Mouse (Mus musculus) cerebellum, postnatal 4 days (tissue): ENCODE measurements around the gene Vegfd.

ENCODE experiments used
- DNase-seq, 2 experiments: peaks; one replicate each; pipeline ENCODE4 v3.0.0; 2022; ENCODE audit warnings: low spot score in 2 of 2, mixed read lengths in 1 of 2

Gene Vegfd

DNA sequence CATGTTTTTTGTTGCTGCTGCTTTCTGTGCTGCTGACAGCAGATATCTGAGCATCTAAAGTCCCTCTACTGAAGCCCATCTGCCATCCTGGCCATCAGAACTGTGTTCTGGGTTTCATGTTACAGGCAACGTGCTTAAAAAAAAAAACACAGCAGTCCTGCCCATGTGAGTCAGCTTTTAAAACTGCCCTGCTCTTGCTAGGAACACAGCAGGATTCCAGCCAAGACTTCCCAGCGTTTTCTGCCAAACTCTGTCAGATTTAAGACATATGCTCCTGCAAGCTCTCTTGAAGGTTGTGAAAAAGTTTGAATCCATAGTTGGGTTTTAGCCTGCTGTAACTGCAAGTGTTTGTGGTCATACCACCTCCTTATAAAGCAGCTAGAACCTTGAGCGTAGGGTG, at the start of gene Vegfd:
Gene Vegfd (plus strand): TSS at position 298 of the 400 bp plus-strand sequence.
- no peak for DNase-seq

GRCm38 (mm10) chrX:164323391-164323913, 49.7 kb upstream of the Vegfd start:
- DNase-seq: no peak

DNA sequence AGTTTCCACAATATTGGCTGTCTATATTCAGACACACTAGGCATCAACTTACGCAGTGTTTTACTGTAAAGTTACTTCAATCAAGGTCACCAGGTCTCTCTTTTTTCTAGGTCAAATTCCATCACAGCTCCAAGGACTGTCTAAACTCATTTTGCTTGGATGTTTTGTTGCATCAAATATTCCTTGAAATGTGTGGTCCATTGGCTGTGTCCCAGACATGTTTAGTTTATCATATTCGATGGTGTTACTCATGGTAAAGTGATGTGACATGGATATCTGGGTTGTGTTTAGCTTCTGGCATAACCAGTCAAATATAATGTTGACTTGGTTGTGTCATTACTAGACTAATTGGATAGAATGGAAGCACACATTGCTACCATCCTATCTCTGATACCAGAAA, 42.8 kb upstream of the Vegfd start:
- DNase-seq: no peak

- no peak for DNase-seq
Measured at GRCm38 (mm10) chrX:164330766-164331165, 42.4 kb upstream of the Vegfd start.

- no peak for DNase-seq
Measured at GRCm38 (mm10) chrX:164338591-164338990, 34.6 kb upstream of the Vegfd start.

GRCm38 (mm10) chrX:164345359-164345938, 27.7 kb upstream of the Vegfd start:
- DNase-seq: no peak

- no peak for DNase-seq
Measured at GRCm38 (mm10) chrX:164348937-164349336, 24.2 kb upstream of the Vegfd start.

DNA sequence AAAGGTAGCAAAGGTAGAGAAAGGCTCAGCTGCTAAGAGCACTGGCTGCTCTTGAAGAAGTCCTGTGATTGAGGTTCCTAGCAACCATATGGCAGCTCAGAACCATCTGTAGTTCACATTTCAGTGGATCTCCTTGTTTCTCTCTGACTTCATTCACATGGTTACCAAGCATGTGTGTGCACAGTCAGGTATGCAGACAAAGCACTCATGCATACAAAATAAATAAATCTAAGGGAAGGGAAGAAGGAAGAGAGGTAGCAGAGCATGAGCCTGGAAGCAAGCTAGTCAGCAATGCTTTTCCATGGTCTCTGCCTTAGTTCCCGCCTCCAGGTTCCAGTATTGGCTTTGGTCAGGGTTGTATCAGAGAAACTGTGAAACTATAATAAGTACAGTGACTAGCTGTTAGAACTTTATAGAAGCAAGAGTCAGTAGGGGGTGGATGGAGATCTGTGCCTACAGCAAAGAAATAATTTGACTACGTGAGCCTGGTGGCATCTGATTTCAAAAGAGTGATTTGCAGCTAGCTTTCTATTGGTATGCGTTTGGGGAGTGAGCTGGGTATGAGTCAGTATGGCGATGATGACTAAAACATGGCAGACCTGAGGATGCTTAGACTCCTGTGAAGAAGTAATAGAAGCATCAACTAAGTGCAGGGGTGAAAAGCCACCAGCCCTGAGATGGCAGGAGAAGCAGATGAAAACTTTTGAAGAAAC, 7.9 kb upstream of the Vegfd start:
- DNase-seq: no peak

GRCm38 (mm10) chrX:164370576-164370975, 2.6 kb upstream of the Vegfd start:
- no peak for DNase-seq

DNA sequence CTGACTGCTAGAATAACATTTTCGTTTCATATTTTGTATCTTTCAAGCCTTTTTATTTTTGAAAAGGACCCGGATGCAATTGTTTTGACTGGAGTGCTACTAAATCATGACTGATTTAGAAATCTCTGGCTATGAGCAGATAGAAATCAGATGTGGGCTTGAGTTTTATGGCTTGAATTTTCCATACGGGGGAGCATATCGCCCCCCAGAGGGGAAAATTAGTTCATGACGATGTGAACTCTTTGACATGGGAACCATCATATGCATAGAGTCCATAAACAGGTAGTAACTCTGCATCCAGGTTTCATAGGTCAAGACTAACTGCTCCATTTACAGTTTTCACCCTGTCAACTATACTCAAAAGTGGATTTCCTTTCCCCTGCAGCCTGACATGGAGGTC, 1.4 kb downstream of the Vegfd start:
- no peak for DNase-seq

DNA sequence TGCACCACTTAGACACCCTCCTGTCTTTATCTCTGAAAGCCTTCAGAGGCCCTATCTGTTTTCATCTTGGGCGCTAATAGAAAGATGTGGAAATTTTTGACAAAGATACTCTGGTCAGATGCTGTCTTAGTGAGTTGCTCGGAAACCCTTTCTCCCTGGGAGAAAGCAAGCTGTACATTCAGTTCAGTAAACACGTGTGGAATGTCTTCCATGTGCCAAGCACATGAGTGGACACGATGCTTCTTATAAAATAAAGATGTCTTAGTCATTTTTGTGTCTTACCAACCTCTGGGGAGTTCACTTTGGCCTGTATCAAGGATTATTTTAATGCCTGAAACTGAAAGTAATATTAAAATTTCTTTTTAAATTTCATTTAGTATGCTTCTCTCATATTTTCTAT, 6.5 kb downstream of the Vegfd start:
- no peak for DNase-seq

DNA sequence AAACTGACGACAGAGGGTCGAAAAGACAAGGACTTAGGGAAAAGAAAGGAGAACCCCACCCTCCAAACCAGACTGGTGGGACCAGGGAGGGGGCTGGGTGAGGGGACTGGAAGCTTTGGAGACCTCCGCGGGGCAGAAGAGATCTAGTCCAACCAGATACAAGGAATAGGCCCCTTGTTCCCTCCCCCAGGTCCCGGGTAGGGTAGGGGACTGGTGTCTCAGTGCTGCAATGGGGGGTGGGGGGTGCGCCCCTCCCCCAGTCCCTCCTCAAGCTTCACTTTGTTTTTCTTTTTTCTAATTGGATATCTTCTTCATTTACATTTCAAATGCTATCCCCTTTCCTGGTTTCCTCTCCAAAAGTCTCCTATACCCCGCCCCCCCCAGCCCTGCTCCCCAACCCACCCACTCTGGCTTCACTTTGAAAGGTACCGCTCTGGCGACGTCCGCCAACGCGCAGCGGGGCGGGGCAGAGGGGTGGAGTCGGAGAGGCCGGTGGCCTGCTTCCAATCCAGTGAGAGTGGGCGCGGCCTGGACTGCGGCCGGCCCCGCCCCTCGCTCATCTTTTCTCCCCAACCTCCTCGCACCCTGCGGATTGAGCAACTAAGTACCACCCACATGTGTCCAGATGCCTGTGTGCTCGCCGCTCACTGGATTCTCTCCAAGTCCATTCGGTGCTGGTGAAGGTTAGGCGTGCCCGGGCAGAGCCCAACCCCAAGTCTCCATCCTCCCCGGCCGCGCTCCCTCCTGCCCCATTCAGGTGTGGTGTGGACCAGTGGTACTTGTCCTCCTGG, 8.6 kb downstream of the Vegfd start:
- peak; percentile 43 to 67 for DNase-seq

DNA sequence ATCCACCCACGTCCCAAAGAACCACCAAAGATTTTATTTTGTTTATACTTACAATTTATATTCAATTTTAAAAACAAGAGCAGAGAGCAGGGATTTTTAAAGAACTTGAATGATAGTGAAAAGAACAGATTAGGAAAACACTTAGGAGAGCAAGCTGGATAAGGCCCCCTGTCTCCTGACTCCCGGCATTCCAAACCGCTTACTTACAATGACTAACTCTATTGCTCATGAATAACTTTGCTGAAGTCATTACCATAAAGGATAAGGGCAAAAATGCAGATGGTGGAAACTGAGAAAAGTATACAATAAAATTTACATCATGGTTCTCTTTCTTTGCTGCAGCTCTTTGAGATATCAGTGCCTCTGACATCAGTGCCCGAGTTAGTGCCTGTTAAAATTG, 20.9 kb downstream of the Vegfd start:
- DNase-seq: no peak

DNA sequence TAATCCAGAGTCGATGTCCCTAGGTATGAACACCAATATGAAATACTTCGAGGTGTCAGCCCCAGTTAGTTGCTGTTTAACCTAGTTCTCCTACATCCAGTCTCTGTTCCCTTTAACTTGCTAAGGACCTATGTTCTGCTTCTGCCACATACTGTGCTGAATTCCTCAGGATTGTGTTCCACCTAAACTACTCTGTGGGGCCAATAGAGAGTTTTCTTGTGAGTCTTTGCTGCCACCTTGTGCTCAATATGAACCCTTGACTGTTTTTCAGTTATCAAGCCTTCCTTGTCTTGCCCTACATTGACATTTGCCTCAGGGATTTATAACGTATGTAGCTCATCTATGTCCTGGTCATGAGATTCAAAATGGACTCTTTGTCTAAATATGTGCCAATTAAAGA, 25.3 kb downstream of the Vegfd start:
- no peak for DNase-seq

- no peak for DNase-seq
Measured at GRCm38 (mm10) chrX:164405080-164405649, 32.0 kb downstream of the Vegfd start.

DNA sequence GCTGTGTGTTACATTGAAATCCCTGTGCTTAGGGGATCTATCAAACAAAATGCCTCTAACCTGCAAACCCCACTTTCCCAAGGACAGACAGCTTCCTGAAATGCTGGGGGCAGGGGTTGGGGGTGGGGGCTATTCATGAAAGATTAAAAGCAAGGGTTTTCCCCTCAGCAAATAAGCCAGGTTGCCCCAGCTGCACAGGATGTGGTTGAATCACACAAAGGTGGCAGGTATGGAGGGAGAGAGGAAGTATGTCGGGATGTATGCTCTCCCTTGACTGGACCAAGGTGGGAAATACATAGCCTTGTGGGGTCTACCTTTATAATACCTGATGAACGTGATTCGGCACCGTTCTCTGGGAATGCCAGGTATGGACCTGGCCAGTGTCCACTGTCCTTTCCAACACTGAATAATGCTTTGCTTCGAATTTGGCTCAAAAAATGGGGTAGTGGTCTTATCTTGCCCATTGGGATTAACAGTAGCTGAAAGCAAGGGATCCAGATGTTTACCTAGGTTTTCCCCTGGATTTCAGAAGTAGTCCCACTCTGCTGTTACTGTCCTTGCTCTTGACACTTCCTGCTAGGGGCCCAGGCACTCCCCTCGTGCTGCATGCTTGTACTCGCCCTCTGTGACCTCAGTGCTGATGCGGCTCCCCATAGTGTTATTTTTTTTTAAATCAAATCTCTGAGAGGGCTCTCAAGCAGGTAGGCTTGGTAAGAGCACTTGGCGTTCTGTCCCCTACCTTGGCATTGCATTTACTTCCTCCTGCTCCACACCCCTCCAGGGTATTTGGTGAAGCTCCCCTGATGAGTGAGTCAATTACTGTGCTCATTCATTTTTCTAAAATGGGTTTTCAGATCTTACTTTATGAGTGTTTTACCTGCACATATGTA, 33.2 kb downstream of the Vegfd start:
- no peak for DNase-seq

DNA sequence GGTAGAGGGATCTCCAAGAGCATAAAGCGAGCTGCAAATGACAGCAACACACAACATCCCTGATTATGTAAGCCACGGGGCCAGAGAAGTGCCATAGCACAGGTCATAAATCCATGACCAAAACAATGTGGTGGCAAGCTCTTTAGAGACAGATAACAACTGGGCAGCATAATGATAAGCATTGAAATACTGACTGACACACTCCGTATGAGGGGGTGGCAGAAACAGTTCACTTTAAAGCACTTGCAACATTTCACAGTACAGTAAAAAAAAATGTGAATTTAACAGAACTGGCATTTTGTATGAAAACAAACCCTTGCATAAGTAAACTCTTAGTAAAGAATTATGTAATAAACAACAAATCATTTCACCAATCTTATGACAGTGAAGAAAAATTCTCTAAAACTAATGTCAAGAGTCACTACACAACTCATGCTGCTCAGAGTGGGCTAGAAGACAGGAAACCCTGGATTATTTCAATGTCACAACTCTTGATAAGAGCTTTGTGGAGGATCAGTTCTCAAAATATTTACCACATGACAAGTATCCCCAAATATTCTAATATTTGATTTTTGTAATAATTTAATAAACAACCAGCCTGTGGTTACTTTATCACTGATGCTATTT, 35.2 kb downstream of the Vegfd start:
- no peak for DNase-seq

DNA sequence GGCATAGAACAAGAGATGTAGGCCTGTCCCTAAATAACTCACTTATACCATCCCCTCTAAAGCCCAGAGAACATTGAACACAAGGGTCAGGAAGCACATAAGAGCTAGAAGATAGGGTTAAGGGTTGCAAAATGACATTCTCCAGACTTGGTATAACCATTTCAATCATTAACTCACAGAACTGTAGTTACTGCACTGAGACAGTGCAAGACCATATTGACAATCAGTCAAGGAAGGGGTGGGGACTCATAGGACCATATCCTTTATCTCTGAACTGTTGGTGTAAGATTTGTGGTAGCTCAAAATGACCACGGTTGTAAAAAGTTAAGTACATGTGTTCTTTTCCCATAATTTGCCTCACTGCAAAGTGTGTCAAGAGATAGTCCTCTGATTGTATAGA, 37.4 kb downstream of the Vegfd start:
- no peak for DNase-seq

DNA sequence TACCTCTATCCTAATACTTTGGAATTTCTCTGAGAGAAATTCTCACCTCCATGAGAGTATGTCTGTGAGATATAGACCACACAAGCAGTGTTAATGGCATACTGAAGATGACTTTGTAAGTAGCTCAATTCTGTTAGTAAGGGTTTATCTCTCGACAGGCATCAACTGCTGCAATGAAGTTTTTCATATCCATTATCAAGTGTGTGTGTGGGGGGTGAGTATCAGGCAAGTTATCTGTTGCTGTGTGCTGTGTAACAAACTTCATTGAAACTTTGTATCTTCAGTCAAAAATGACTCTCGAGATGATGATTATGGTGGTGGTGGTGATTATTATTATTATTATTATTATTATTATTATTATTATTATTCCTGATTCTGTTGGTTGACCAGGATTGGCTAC, 43.6 kb downstream of the Vegfd start:
- no peak for DNase-seq

GRCm38 (mm10) chrX:164418008-164418407, 44.8 kb downstream of the Vegfd start:
- no peak for DNase-seq

DNA sequence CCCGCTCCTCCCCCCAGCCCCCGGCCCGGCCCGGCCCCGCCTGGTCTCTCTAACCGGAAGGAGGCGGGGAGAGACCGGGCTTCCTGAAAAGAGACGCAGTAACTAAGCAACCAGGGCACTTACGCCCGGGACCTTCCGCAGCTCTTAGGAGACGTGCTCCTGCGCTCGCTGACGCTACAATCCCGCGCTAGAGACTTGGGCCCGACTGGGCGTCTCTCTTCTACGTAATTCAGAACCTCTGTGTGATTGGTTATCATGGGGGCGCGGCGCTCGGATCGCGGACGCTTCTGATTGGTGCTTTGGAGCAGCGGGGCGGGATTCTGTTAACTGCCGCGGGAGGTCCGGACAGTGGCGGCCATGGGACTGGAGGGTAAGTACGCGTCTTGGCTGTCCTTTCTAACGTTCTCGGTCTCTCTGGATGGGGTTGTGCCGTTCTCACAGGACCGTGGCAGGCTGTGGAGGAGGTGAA, 46.3 kb downstream of the Vegfd start, which contains the start of gene Piga:
Gene Piga (plus strand): TSS at position 317 of the 469 bp plus-strand sequence.
- peak; percentile 75 to 81 for DNase-seq
